Mouse (Mus musculus) ES-CJ7 (cell line): ENCODE measurements at regions not wholly inside any gene's neighbourhood (a gene's known extent, or its start where the extent isn't known, plus 50 kb on each side); places are given as distances from the start of the nearest gene placed in this dataset.

ENCODE experiments used
- DNase-seq: peaks from one replicate; pipeline ENCODE4 v3.0.0; 2011; ENCODE audit warnings: low read depth, low spot score

DNA sequence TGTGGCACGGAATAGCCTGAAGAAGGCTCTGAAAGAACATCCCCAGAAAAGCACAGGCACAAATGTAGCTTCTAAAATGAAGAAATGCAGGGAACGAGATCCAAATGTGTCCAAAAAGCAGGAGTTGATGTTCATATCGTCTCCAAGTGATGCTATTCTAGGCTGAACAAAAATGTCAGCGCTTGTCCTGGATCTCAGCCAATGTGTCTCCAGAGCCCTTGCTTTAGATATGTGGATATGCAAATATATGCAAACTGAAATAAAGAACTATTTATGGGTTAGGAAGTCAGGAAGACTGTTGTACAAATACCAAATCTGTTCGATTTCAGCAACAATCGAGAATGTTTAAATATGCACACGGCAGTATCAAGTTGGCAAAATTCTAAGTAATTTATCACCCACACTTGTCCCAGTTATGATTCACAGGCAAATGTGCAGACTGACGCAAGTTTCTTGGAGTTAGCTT lies 320.4 kb downstream of the Synb start:
- DNase-seq, result no peak

DNA sequence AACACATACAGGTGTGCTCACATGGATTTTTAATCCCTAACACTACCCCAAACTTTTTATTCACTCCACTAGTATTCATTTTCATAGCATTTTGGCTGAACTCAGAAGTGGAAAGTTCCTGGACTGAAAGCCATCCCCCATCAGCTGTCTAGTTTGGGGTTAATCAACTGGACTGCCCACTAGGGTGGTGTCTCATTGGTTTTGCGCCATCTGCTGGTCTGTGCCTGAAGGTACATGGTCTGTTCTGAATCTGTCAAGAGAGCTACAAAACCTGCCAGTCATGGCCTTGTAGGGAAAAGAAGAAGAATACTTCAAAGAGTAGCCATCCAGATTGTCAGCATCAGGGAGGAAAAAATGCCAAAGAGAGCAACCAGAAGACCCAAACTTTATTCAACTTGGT lies 327.3 kb downstream of the Synb start:
- DNase-seq, result peak; percentile 49

DNA sequence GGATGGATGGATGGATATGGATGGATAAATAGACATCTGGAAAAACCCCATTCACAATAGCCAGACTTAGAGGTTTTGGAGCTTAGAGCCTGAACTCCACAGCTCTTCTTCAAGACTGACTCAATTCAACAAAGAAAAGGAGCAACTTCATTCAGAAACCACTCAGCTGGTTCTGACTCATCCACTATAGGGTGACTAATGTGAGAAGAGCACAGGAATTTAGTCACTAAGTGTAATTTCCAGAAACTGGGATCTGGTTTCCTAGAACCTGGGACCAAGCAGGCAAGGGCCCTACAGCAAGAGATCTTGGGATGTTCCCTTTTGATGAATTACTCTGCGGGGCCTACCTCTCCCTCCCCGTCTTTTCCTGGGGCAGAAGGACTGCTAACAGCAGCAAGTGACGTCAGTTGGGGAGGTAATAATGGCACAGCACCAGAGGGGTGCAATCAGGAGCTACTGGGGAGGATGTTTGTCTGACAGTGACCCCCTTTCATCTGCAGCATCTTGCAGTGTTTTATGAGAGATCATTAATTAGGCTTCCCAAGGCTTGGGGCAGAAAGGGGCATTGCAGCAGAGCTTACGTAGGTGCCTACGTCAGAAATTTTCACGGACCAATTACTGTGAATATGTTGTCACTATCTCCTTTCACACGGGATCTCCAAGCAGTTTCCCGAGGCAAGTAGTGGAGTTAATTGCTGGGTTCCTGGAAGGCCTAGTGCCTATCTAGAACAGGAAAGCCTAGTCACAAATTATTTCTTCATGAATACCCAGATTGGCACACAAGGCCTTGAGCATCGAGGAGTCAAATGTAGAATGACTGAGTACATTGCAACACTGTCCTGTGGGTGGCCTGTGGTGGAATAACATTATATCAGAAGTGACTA lies 339.3 kb downstream of the Synb start:
- no peak for DNase-seq

DNA sequence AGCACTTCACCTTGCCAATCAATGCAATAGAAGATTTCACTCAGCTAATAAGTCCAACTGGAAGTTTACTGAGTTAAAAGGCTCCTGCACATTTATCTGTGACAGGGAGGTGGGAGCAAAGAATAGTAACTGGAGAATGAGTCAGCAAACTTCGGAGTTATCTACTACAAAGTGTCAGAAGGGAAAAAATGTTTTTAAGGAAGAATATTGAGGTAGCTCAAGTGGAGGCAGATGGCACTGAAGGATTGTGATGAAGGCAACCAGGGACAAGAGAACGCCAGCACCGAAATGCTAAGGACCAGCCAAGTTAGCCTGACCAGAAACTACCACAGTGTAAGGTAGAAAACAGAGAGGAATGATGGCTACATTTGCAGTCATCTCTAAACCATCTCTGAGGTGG lies 348.2 kb downstream of the Synb start:
- no peak for DNase-seq

DNA sequence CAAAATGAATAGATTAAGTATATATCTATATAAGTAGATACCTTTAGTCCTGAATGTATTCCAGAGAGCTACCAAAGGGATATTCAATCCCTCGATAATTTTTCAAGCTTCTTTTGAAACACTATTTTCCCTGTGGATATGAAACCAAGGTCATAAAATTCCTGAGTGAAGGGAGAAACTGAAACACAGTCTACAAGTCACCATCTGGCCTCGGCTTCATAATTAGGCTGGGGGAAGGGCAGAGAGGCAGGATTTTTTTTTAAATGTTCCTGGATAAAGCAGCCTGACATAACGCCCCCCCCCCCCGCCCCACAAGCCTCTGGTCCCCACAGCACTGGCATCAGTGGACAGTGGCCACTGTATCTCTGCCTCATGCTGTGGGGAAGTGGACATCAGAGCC lies 348.7 kb downstream of the Synb start:
- DNase-seq, result no peak

DNA sequence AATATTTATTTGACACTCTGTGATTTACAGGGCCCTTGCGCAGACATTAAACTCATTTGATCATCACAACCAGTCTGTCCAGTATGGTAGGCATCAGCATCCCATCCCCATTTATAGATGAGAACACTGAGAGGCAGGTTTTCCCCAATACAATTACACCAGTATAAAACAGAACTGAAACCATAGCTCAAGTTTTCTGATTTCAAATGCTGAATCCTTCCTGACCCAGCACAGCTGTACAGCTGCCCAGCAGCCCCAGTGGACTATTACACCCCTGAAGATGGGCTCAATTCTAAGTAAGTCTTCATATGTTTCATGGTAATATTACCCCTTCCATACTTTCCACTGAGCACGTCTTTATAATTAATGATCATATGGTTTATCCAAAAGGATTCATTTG lies 352.3 kb downstream of the Synb start:
- DNase-seq, result no peak

DNA sequence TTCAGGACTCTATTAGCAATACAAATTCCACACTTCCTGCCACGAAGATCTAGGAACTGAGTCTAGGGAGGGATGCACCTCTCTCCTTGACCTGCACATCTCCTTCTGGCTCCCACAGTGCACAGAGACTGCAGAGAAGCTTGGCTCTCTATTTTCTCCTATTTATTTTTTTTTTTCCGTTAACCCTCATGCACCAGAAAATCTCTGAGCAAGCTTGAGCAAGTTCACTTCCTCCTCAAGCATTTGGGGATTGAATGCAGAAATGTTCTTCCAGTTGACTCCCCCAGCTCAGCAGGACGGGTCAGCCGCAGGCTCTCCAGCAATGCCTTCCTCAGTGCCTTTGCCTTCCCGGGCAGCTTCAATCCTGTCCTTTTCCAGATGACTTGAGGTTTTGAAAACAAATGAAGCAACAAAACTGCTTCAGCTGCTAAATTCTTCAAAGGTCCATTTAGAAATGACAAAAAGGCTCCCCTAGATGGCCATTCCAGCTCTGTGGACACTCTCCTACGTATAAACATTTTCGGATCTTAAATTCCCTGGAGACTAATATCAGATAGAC lies 352.9 kb downstream of the Synb start:
- no peak for DNase-seq

DNA sequence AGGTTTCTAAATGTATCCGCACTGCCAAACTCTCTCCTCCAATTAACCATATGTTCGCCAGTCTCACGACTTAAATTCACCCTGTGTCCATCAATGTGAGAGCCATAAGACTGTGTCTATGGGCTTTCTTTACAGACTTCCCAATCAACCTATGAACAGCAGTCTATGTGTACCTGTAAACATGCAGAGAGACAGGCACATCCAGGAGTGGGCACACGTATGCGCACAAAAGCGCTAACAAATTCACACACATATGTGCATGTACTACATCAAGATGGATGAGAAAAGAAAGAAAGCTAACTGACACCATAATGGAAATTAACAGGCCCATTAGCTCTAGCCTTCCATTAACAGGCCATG lies 358.8 kb downstream of the Synb start:
- DNase-seq, result no peak

DNA sequence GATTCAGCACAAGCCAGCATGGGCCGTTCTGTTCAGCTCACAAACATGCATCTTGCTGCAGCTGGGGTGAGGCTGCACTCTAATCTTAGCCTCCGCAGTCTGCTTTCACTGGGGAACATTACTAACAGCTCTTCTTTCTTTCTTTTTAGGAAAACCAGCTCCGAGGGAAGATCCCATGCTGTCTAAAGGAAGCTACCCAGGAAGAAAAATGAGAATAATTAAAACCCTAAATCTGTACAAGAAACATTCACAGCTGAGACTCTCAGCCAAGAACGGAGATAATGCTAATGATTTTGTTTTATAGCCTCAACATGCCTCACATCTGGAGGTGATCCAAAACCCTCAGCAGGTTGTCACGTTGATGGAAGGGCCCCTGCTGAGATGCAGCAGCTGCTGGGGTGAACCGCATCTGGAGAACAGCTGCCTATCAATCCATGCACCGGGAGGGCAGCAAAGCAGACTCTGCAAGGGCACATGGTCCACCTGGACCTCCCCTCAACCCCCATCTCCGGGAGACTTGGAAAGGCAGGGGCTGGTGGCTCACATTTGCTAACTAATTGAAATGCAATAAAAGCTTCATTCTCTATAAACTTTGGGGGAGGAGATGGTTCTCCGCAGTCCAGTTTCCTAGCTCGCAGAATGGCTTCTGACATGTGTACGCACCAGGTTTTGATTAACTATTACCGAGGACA lies 359.3 kb downstream of the Synb start:
- no peak for DNase-seq

DNA sequence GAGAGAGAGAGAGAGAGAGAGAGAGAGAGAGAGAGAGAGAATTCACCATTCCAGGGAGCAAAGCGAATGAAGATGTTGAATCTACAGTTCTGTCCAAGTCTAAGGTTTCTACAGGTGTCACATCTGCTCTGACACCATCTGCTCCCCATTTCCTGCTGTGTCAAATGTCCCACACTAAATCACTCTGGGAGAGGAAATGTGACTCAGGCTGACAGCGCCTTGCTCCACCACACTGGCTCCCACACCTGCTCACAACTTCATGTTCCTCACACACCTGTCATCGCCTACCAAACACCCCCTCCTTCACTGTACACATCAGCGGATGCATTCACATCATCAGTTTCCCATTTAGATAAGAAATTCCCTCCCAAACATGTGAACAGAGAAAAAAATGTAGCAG lies 366.3 kb downstream of the Synb start:
- DNase-seq, result no peak

DNA sequence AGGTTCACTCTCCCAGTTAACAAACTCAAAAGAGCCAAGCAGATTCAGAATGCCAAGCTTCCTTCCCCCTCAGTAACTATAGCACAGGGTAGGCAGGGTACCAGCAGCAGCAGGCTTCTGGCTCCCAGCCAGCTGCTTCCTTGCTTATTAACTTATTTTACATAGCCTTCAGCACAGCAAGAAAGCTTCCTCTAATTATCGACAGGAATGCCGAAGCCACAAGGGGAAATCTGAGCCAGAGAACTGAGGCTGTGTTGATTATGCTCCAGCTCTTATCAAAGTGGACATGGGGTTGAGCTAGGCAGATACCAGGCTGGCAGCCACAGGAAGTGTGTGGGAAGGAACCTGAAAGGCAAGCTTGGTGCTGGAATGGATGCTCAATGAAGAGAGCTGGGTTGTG lies 371.0 kb downstream of the Synb start:
- no peak for DNase-seq

DNA sequence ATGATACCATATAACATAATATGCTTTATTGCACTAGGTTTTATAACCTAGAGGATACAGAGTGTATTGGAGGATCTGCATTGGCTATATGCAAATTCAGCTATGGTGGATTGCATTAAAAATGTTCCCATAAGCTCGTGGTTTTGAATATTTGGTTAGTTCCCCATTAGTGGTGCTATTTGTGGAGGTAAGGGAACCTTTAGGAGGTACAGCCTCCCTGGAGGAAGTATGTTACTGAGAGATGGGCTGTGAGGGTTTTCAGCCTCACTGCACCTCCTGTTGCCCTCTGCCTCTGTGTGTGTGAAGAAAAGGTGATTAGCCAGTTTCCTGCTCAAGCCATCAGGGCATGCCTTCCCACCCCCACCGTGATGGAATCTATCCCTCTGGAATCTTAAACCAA lies 372.1 kb downstream of the Synb start:
- no peak for DNase-seq

DNA sequence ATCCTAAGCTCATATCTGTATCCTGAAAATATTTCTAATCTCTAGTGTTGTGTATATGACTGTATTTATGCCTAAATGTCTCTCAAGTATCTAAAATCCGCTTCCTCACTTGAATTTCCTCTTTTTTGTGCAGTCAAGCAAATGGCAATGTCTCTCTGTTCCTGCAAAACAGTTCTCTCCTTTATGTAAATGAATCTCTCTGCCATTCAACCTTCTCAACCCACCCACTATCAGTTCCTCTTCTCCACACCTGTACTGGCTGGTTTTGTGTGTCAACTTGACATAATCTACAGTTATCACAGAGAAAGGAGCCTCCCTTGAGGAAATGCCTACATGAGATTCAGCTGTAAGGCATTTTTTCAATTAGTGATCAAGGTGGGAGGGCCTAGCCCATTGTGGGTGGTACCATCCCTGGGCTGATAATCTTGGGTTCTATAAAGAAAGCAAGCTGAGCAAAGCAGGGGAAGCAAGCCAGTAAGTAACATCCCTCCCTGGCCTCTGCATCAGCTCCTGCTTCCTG lies 375.5 kb downstream of the Synb start:
- no peak for DNase-seq

DNA sequence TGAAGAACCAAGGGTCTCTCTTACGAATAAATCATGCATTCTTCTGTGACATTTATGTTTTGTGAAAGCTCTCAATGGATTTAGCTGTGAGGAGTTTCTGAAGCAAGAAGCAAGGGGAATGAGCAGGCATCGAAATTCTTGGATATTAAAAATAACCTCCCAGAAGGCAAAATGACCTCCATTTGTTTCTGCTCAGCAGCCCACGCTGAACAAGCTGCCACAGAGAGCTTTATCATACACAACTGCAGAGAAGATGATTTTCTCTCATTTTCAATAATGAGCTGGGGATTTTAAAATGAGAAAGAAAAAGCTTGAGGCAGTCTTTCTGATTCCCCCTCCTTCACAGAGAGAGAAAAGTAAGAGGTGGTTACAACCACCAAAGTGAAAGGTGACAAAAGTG lies 394.2 kb downstream of the Synb start:
- no peak for DNase-seq

DNA sequence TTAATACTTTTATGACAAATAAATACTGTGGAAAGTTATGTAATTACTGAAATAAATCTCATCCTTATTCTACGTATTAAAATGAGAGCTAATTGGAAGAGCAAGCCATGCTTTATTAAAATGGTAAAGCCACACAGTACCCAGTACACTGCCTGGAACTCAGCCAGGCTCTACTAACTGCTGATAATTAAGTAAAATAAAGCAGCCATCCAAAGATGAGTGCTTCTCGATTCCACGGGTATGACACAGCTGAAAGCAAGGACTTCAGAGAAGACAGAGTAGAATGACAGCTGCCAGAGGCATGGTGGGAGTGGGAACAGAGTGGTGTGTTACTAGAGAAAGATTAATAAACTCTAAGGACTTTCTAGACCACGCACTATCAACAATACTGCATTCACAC lies 416.9 kb downstream of the Synb start:
- no peak for DNase-seq

DNA sequence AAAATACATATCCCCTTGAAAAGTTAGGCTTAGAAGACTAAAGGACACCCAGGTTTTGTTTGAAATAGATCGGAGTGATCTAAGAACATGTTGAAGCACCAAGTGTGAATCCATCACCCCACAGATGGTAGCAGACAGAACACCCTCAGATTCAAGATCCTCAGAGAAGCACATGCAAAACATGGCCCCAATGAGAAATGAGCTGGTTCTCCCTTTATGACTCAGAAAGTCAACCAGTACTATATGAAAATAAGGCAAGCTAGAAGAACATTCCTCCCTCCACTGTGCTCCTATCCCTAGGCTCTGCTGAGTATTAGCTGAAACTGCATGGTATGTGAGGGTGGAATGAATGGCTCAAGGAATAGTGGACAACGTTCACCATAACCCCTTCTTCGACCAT lies 433.0 kb downstream of the Synb start:
- no peak for DNase-seq

DNA sequence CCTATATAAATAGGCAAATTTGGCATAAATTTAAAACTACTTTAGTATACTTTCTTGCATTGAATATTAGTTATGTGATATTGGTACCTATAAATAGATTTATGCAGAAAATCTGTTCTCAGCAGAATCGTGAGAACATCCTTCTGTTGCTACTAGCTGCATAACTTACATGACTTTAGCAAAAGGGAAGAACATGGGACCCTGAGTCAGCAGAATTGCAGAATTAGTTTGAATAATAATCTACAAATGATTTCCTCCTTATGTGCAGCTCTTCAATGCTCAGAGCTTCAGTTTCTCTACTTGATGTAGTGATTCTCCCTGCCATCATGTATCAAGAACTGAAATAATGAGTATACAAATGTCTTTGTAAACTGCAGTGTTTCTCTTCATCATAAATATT lies 436.2 kb downstream of the Synb start:
- DNase-seq, result no peak

DNA sequence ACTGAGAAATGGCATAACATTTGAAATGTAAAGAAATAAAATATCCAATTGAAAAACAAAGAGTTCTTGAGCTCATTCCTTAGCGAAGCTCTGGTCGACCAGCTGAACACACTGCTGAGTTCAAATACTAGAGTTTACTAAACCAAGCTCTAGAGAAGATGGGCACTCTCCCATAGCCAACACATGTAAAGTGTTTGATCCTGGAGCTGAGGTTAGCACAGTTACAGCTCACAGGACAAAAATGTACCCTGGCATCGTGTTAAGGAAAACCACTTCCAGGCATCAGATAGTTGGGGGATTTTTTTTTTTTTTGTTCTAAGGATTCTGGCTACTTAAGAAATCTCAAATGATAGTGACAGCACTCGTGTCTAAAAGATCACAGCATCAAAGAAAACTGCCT lies 445.6 kb downstream of the Synb start:
- DNase-seq, result no peak

DNA sequence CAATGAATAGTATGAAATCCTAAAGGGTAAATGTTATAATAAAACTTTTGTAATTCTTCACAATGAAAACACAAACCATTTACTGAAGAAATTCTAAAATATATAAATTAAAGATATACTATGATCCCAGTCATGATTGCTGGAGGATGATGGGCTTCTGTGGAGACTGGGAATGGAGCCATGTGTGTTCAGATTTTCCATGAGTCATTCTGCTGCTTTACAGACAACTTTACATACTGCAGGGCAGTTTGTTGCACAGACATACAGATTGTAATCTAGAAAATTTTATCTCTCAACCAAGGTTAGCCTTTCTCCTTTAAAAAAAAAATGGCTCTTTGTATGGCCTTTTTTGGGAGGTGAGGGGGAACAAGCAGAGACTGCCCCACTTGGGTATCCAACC lies 446.5 kb downstream of the Synb start:
- DNase-seq, result no peak

DNA sequence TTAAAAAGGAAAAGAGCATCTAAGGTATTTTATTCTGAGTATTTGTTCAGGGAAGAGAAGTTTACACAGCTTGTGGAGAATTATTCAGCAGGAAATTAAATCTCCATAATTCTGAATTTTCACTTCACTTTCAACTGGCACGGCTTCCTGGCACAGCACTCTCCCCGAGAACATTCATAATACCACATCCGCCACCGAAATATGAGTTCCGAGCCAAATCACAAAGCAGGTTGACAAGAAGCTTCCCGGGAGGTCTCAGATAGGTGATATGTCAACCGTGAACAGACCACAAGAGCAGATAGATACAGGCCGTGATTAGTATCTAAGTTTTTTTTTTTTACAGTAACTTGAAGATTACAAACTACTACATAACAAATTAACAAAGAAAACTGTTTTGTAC lies 473.9 kb downstream of the Synb start:
- DNase-seq, result no peak

DNA sequence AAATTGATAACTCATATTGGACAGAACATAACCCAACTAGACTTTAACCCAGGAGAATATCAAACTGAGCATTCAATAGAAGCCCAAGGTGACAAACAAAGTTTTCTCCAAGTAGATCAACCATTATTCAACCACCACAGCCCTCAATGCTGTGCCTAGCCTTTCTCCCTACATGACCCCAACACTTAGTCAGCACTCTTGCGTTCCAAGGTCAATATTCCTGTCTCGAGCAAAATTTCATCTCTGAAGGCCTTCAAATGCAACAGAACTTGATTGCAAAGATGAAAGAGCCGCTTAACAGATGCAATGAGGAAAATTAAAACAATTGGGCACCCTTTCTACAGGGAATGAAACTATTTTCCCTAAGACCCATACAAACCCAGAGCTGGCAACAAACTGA lies 485.1 kb downstream of the Synb start:
- DNase-seq, result no peak

DNA sequence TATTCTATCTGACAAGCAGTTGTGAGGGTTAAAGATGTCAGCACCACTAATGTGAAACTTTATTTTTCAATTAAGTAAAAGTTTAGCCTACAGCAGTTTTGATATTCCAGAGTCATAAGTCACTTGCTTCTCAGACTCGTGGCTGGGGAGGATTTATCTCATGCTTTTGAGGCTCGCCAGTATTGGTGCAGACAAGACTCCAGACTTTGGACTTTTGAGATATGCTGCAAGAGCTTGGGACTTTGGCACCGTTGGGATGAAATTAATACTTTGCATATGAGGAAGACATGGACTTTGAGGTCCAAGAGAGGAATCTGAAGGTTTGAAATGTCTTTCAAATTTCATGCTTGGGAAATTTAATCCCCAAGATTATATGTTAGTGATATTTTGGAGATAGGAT lies 486.2 kb downstream of the Synb start:
- no peak for DNase-seq

DNA sequence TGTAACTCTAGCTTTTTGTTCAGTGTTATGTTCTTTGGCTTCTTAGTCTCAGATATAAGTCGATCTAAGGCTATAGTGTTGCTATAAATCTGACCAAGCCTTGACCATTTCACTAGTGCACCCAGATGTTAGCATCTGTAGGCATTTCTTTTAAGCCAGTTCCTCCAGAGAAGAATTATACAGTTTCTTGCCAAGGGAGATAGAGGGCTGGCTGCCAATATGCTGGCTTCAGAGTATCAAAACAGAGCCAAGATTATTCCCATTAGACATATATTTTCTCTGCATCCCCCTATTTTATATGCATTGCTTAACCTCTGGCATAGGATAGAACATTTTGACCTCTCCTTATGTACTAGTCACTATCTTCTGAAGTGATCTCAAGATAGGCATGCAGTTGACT lies 487.5 kb downstream of the Synb start:
- no peak for DNase-seq
